Mouse (Mus musculus) Patski (cell line): ENCODE results near the gene Cpne9. TPM values are rescaled to one million over a fixed set of nuclear protein-coding genes. Genes with fewer than 3 reads are reported as not detected.

Source experiments
- ATAC-seq: fragments of 100-300 bp; one replicate; pipeline ENCODE4 v1.8.0; 2021
- CTCF ChIA-PET: fragments of 350-600 bp; sonication (Branson Sonifier 250); formaldehyde crosslinking; loops from one replicate; lab custom pipeline; 2022; ENCODE audit warnings: inconsistent platforms; lab: Charles Lee
- POLR2A ChIA-PET: fragments of 350-600 bp; sonication (Branson Sonifier 250); formaldehyde crosslinking; loops from one replicate; lab custom pipeline; 2022; ENCODE audit warnings: antibody characterized with exemption, inconsistent platforms; lab: Charles Lee
- DNase-seq: peaks from one replicate; pipeline ENCODE4 v3.0.0-alpha.2; 2011; ENCODE audit warnings: low read depth, low spot score
- H3K27me3 ChIP-seq: fragments of 371-371 bp; one replicate; pipeline ENCODE4 v1.5.1; 2021
- CTCF ChIP-seq: fragments of 100-300 bp; IDR thresholded peaks from one replicate; pipeline ENCODE4 v1.5.1; 2021
- in situ Hi-C: fragments of 300-500 bp; cut with MboI; formaldehyde crosslinking; loops from 3 replicates; pipeline ENCODE4 v1.11.1; 2018; ENCODE audit warnings: low pct_unique_long_range_greater_than_20kb, mixed read lengths
- polyA plus RNA-seq: library from polyadenylated mRNA; unstranded; gene quantifications from one replicate; pipeline ENCODE4 v1.2.3, GENCODE M21; 2021

The Cpne9 gene
- polyA plus RNA-seq, 1 experiment from 2014 or later: 0.19 TPM

- ATAC-seq (no peak), DNase-seq (no peak)
These were observed 54.9 kb downstream of the Cpne9 start for GRCm38 (mm10) chr6:113336852-113337620.

GRCm38 (mm10) chr6:113341574-113341973 is 59.5 kb downstream of the Cpne9 start:
- CTCF ChIA-PET: no interaction called here
- no peaks in the 10 kb centered on the region for H3K27me3 ChIP-seq
- no peak for TF ChIP-seq CTCF
- in situ Hi-C loops: no loop called here
- no peak for ATAC-seq
- DNase-seq: no peak
- POLR2A ChIA-PET: no interaction called here

More at GRCm38 (mm10) chr6:113336852-113337620, 54.9 kb downstream of the Cpne9 start:
- POLR2A ChIA-PET: no interaction called here
- in situ Hi-C loops: loop anchor here (5.0 kb wide), 1 partner anchor 40 kb away; the partner anchor contains the start of genes Arpc4 and Tada3
- no peaks in the 10 kb centered on the region for H3K27me3 ChIP-seq
- CTCF ChIA-PET: interaction anchor here (1.5 kb wide), 1 partner anchor 27 kb away, joined by 4 read pairs; no protein-coding TSS in a partner anchor
- no peak for TF ChIP-seq CTCF

GRCm38 (mm10) chr6:113342297-113342696 is 60.2 kb downstream of the Cpne9 start:
- in situ Hi-C loops: no loop called here
- ATAC-seq: no peak

GRCm38 (mm10) chr6:113343177-113344092 is 61.3 kb downstream of the Cpne9 start, which contains the start of gene Camk1:
TSS of gene Camk1 (minus strand) at chr6:113343984.
- in situ Hi-C loops: no loop called here
- ATAC-seq (peak; percentile 92), DNase-seq (no peak)
- no peaks in the 10 kb centered on the region for H3K27me3 ChIP-seq
- CTCF ChIA-PET: no interaction called here
- TF ChIP-seq CTCF: no peak
- POLR2A ChIA-PET: interaction anchor here (1.2 to 1.4 kb wide), 5 partner anchors 12 to 33 kb away, joined by 3 to 6 read pairs (median 3); partner anchors contain the start of gene Ogg1

More at GRCm38 (mm10) chr6:113342297-113342696, 60.2 kb downstream of the Cpne9 start:
- ChIA-PET CTCF (no interaction called here), POLR2A (interaction anchor here (1.3 kb wide), 1 partner anchor 15 kb away, joined by 4 read pairs; the partner anchor contains the start of gene Ogg1)
- DNase-seq: no peak
- H3K27me3 ChIP-seq: no peaks in the 10 kb centered on the region
- no peak for TF ChIP-seq CTCF

- ChIA-PET POLR2A (interaction anchor here (0.8 to 1.4 kb wide), 6 partner anchors 13 to 75 kb away, joined by 3 to 6 read pairs (median 3); partner anchors contain the start of gene Rpusd3), CTCF (interaction anchor here (1.0 to 1.3 kb wide), 2 partner anchors 11 to 12 kb away, joined by 3 to 4 read pairs; no protein-coding TSS in a partner anchor)
- TF ChIP-seq CTCF: no peak
- no peaks in the 10 kb centered on the region for H3K27me3 ChIP-seq
- DNase-seq (no peak), ATAC-seq (no peak)
- in situ Hi-C loops: no loop called here
These were observed 62.2 kb downstream of the Cpne9 start for GRCm38 (mm10) chr6:113344321-113344720.

- TF ChIP-seq CTCF: no peak
- no peak for DNase-seq
- ATAC-seq: no peak
- ChIA-PET CTCF (no interaction called here), POLR2A (no interaction called here)
- in situ Hi-C loops: no loop called here
- H3K27me3 ChIP-seq: no peaks in the 10 kb centered on the region
These were observed 64.8 kb downstream of the Cpne9 start for GRCm38 (mm10) chr6:113346897-113347296.

- TF ChIP-seq CTCF: no peak
- H3K27me3 ChIP-seq: no peaks in the 10 kb centered on the region
- ATAC-seq: no peak
- ChIA-PET POLR2A (no interaction called here), CTCF (interaction anchor here (1.1 kb wide), 1 partner anchor 29 kb away, joined by 3 read pairs; no protein-coding TSS in a partner anchor)
- in situ Hi-C loops: no loop called here
- DNase-seq: no peak
These were observed 68.4 kb downstream of the Cpne9 start for GRCm38 (mm10) chr6:113350538-113350937.

GRCm38 (mm10) chr6:113351161-113351560 is 69.1 kb downstream of the Cpne9 start:
- DNase-seq (no peak), ATAC-seq (no peak)
- in situ Hi-C loops: no loop called here
- CTCF ChIA-PET: no interaction called here
- POLR2A ChIA-PET: interaction anchor here (1.0 kb wide), 1 partner anchor 11 kb away, joined by 3 read pairs; no protein-coding TSS in a partner anchor
- TF ChIP-seq CTCF: no peak
- no peaks in the 10 kb centered on the region for H3K27me3 ChIP-seq

- POLR2A ChIA-PET: interaction anchor here (1.0 kb wide), 1 partner anchor 11 kb away, joined by 3 read pairs; no protein-coding TSS in a partner anchor
These were observed 69.5 kb downstream of the Cpne9 start for GRCm38 (mm10) chr6:113351653-113352052.

GRCm38 (mm10) chr6:113352820-113353219 is 70.7 kb downstream of the Cpne9 start:
- H3K27me3 ChIP-seq: no peaks in the 10 kb centered on the region
- ChIA-PET CTCF (interaction anchor here (1.2 kb wide), 1 partner anchor 19 kb away, joined by 4 read pairs; no protein-coding TSS in a partner anchor), POLR2A (no interaction called here)
- no peak for DNase-seq
- TF ChIP-seq CTCF: no peak
- in situ Hi-C loops: no loop called here
- no peak for ATAC-seq

More at GRCm38 (mm10) chr6:113351653-113352052, 69.5 kb downstream of the Cpne9 start:
- TF ChIP-seq CTCF: no peak
- ATAC-seq (no peak), DNase-seq (no peak)
- CTCF ChIA-PET: no interaction called here
- no peaks in the 10 kb centered on the region for H3K27me3 ChIP-seq
- in situ Hi-C loops: no loop called here
